Mouse (Mus musculus) activated CD4-positive, CD25-positive, alpha-beta regulatory T cell (primary cell): ENCODE results near the gene Cnot1. TPM values are rescaled to one million over a fixed set of nuclear protein-coding genes. Genes with fewer than 3 reads are reported as not detected.

Experiments
- polyA plus RNA-seq, 2 experiments: library from polyadenylated mRNA; unstranded; fragments of 100-300 nt; shearing (Covaris generic); gene quantifications; one replicate each; pipeline ENCODE4 v1.2.1; 2017

Cnot1 gene
- 10 to 100 TPM; 76.7 to 89.9 TPM for polyA plus RNA-seq

GRCm38 (mm10) chr8:95807331-95807843, at the start of gene Cnot1:
Gene Cnot1, minus strand, starts transcription at chr8:95807464.

GRCm38 (mm10) chr8:95853102-95853843, 46.0 kb upstream of the Cnot1 start, which contains the start of gene Slc38a7:
Gene Slc38a7, minus strand, starts transcription at chr8:95853539.

GRCm38 (mm10) chr8:95825162-95825561, 17.9 kb upstream of the Cnot1 start, which contains the start of gene Sap18b:
Gene Sap18b, plus strand, starts transcription at chr8:95825346.

GRCm38 (mm10) chr8:95715676-95716531, 91.4 kb downstream of the Cnot1 start, which contains the start of gene Setd6:
Gene Setd6, plus strand, starts transcription at chr8:95715881.

GRCm38 (mm10) chr8:95676631-95677030, 130.6 kb downstream of the Cnot1 start, which contains the start of gene Ndrg4:
Gene Ndrg4, plus strand, starts transcription at chr8:95676980.

Other genes starting within 250 kb of the Cnot1 start
- not detected for gene Prss54, start 231.1 kb downstream of the Cnot1 start, polyA plus RNA-seq
- 1 to 10 TPM; 8.2 to 8.4 TPM for gene Gins3, start 174.0 kb downstream of the Cnot1 start, polyA plus RNA-seq
- gene Ndrg4, start 130.5 kb downstream of the Cnot1 start, polyA plus RNA-seq: 1 to 10 TPM in 1 of 2 experiments, under 1 TPM in 1; 0.90 to 1.4 TPM
- gene Setd6, start 91.6 kb downstream of the Cnot1 start, polyA plus RNA-seq: 10 to 100 TPM; 42.9 to 52.7 TPM
- gene Sap18b, start 17.9 kb upstream of the Cnot1 start, polyA plus RNA-seq: 100 to 1,000 TPM; 171 to 181 TPM
- 10 to 100 TPM in 1 of 2 experiments, 1 to 10 TPM in 1; 9.8 to 15.1 TPM for gene Slc38a7, start 46.1 kb upstream of the Cnot1 start, polyA plus RNA-seq
- gene Got2, start 81.1 kb upstream of the Cnot1 start, polyA plus RNA-seq: 100 to 1,000 TPM; 123 to 155 TPM